Mouse (Mus musculus): Measurements from ENCODE around the gene Cdca8. TPM values are rescaled to one million over a fixed set of nuclear protein-coding genes. Genes with fewer than 3 reads are reported as not detected.

Gene Cdca8
- total RNA-seq (2023), result 4.0 TPM

DNA sequence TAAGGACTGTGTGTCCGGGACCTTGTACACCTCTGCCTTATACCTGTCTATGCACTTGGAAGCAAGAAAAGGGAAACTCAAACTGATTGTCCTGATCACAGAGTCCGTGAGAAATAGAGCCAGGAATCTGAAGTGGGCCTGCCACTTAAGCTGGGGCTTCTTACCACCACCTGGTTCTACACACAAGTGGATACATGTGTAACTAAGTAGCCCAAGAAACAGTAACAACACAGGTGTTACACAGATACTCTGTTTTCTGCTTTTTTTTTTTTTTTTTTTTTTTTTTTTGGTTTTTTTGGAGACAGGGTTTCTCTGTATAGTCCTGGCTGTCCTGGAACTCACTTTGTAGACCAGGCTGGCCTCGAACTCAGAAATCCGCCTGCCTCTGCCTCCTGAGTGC, at the start of gene Cdca8:
TSS of gene Cdca8 (minus strand) at position 101 of the 400 bp plus-strand sequence.

DNA sequence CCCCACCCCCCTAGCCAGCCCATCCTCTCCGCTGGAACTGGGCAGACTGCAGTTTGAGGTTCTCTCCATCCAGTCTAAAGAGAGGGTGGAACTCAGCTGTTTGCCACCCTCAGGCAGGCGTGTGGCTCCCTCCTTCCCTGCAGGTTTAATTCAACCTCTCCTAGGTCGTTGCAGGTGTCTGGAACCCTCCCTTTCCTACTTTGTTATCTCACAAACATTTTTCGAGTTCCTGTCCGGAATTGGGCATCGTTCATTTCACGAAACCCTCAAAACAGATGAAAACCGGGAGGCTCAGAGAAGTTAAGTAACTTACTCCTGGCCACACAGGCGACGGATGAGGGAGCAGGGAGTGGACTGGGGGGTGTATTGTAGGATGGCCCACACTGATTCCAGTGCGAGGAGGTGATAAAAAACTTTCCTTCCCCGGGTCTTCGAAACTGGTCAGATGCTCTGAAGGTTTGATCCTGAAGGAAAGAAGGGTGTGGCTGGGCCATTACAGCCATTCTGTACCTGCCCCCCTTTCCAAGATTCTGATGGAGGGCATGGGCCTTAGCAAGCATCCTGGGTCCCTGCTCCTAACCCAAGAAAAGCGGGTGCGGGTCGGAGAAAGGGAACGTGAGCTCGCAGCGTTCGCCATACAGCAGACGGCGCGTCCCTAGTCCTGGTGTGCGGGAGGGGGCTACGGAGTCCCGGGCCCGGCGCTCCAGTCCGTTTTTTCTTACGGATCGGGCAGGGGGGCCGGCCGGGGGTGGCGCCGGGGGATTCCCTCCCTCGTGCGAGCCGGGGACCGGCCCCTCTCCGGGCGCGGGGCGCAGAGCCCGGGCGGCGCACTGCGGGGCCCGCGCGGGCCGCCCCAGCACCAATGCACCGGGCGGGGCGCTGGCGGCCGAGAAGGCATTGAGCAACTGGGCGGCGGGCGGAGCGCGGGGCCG, 46.8 kb upstream of the Cdca8 start, which contains the start of gene Rspo1:
TSS of gene Rspo1 (plus strand) at position 760 of the 932 bp plus-strand sequence.

DNA sequence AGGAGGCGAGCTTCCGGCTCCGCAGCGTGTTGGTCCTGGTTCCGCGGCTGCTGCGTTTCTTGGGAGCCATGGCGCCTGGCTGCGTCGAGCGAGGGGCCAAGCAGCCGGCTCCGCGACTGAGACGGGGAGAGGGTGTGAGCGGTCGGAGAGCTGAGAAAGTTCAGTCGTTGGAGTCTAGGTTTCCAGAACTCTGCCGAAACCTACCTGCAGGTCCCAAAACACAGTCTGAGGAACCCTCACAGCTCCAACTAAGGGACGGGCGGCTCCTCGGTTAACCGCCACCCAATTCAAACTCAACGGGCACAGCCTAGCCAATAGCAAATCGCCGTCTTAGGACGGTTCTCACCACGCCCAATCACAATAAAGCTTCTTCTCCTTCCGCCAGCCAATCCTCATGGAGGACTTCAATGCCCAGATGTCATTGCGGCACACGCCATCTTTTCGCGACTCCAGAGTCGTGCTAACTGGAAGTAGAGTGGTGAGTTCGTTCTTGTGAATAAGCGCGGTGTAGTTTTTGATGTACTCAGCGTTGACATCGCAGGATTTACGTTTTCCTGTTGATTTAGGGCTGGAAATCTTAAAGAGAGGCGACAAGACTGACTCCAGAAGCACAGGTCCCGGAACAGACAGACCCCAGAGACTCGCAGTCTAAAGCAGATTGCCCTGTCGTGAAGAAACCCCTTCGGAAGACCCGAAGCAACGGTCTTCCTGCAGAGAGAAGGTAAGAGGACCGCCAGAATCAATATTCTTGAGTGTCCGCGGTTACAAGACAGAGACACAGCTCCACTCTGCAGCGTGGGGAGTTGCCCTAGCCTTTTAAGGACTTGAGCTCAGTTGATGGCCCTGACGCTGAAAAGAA, 2.3 kb downstream of the Cdca8 start, which contains the start of gene 9930104L06Rik:
TSS of gene 9930104L06Rik (plus strand) at position 436 of the 859 bp plus-strand sequence.

DNA sequence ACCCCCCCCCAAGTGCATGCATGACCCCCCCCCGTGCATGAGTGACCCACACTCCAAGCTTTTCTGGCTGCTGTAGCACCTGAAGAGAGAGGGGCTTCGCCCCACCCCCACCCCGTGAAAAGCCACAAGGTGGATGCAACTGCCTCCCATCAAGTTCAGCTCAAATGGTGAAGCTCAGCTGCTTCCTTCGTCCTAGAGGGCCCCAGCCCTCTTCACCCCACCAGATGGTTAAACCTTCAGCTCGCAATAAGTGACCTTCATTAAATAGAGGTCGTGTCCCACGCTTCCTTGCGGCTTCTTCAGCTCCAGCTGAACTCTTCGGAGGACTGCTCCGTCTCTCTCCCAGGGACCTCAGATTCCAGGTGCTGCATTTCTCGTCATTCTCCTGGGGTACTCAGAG, 58.5 kb downstream of the Cdca8 start, which contains the start of gene Epha10:
TSS of gene Epha10 (plus strand) at position 301 of the 400 bp plus-strand sequence.

Other genes starting within 250 kb of the Cdca8 start
- gene Utp11, start 245.7 kb downstream of the Cdca8 start, total RNA-seq (2023), result 24.6 TPM
- 18.9 TPM for gene Fhl3, start 238.6 kb downstream of the Cdca8 start, total RNA-seq (2023)
- gene Sf3a3, start 224.5 kb downstream of the Cdca8 start, total RNA-seq (2023), result 61.0 TPM
- gene Inpp5b, start 197.5 kb downstream of the Cdca8 start, total RNA-seq (2023), result 96.9 TPM
- gene Mtf1, start 137.2 kb downstream of the Cdca8 start, total RNA-seq (2023), result 28.6 TPM
- 90.7 TPM for gene Yrdc, start 88.6 kb downstream of the Cdca8 start, total RNA-seq (2023)
- gene 1110065P20Rik, start 88.1 kb downstream of the Cdca8 start, total RNA-seq (2023), result 16.3 TPM
- 5.1 TPM for gene Maneal, start 77.1 kb downstream of the Cdca8 start, total RNA-seq (2023)
- not detected for gene Epha10, start 58.4 kb downstream of the Cdca8 start, total RNA-seq (2023)
- 23.6 TPM for gene 9930104L06Rik, start 2.3 kb downstream of the Cdca8 start, total RNA-seq (2023)
- not detected for gene Rspo1, start 47.1 kb upstream of the Cdca8 start, total RNA-seq (2023)
- gene Gnl2, start 77.3 kb upstream of the Cdca8 start, total RNA-seq (2023), result 79.2 TPM
- not detected for gene Dnali1, start 126.4 kb upstream of the Cdca8 start, total RNA-seq (2023)
- 44.9 TPM for gene Snip1, start 127.4 kb upstream of the Cdca8 start, total RNA-seq (2023)
- 45.7 TPM for gene Meaf6, start 145.8 kb upstream of the Cdca8 start, total RNA-seq (2023)
- 148 TPM for gene Zc3h12a, start 188.5 kb upstream of the Cdca8 start, total RNA-seq (2023)

Measured in CD8-positive naive resting alpha-beta T cell, adult 57 days (primary cell).